Mouse (Mus musculus) erythroblast, embryonic 14.5 days (primary cell): ENCODE results near the gene Smad3.

Experiments
- GATA1 ChIP-seq: IDR thresholded peaks from 2 replicates; pipeline ENCODE4 v1.6.1; 2012; ENCODE audit warnings: low read length, inconsistent platforms, mixed read lengths
- TAL1 ChIP-seq: IDR thresholded peaks from 3 replicates; pipeline ENCODE4 v1.6.1; 2012; ENCODE audit warnings: low read length, inconsistent platforms, mixed read lengths

GRCm38 (mm10) chr9:63610841-63611366 lies 146.9 kb downstream of the Smad3 start:
- no peak for TF ChIP-seq TAL1
- no peak for TF ChIP-seq GATA1
